Mouse (Mus musculus) lung, adult 2 months (tissue): ENCODE measurements around the gene Mcf2l. TPM values are rescaled to one million over a fixed set of nuclear protein-coding genes. Genes with fewer than 3 reads are reported as not detected.

Experiments
- DNase-seq: peaks from one replicate; pipeline ENCODE4 v3.0.0; 2022
- H3K4me1 ChIP-seq: fragments of 200-500 bp; 2 replicates; pipeline ENCODE4 v1.6.1; 2011; ENCODE audit warnings: low read length; ENCODE audit not compliant: control insufficient read depth, insufficient read depth
- H3K4me3 ChIP-seq: fragments of 200-500 bp; replicated peaks from 2 replicates; pipeline ENCODE3; 2011; ENCODE audit warnings: low read depth, mild to moderate bottlenecking, control low read depth, low read length; ENCODE audit errors: extremely low read depth
- CTCF ChIP-seq: fragments of 200-500 bp; IDR thresholded peaks from 2 replicates; pipeline ENCODE4 v1.5.1; 2011; ENCODE audit warnings: mild to moderate bottlenecking, low read length, control low read depth; ENCODE audit not compliant: insufficient read depth
- POLR2A ChIP-seq: fragments of 200-500 bp; IDR thresholded peaks from 2 replicates; pipeline ENCODE4 v1.6.1; 2011; ENCODE audit warnings: low read depth, mild to moderate bottlenecking, control low read depth, low read length, borderline replicate concordance; ENCODE audit errors: extremely low read depth
- WGBS: fragments of 180-500 bp; shearing (Covaris S2); methylation state at CpG from one replicate; pipeline ENCODE4 v1.1.7; 2018; 5-methylcytosine and 5-hydroxymethylcytosine counted together
- polyA plus RNA-seq: library from polyadenylated mRNA; depleted of rRNA; stranded (reverse); fragments of >200 nt; gene quantifications from 2 replicates; pipeline ENCODE4 v1.2.3, GENCODE M21; 2012

Mcf2l gene
- polyA plus RNA-seq, 1 experiment = 42.8 TPM

DNA sequence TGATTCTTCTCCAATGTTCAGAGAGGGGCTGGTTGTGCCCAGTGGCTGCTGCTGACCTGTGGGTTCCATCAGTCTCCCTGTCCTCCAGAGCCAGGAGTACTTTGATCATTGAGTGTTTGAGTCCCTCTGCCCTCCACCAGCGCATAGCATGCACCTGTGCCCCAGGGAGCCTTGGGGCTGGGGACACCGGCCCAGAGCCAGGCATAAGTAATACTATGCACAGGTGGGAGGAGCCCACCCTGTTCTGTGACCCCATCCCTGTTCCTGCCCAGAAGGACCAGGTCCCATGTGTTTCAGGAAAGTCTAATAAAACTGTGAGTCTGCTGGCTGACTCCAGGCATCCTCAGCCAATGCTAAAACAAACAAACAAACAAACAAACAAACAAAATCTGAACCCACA is 104.7 kb downstream of the Mcf2l start:
- WGBS = 63% methylated on average over 2 of the region's 2 CpGs
- DNase-seq = no peak
- H3K4me3 ChIP-seq = no peak overlapping the region
- no peak for TF ChIP-seq POLR2A
- no peak for TF ChIP-seq CTCF
- no peaks in the 10 kb centered on the region for H3K4me1 ChIP-seq

DNA sequence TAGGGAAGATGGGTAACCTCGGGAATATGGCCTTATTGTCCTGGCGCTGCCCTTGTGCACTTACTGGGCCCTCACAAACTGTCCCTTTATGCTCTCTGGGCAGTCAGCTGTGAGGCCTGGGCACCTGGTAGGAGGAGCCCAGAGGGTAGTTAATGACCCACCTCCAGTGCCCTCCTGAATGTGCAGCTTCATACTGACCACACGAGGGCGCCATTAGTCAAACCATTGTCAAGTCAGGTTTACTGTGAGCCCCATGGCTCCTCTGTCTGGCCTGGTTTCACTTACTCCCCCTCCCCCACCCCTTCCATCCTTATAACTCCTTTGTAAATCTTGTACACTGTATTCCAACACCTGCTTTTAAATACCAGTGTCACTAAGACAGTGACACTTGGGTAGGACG is 105.1 kb downstream of the Mcf2l start:
- DNase-seq = peak; percentile 39
- H3K4me3 ChIP-seq = no peak overlapping the region
- 27% methylated on average over 5 of the region's 5 CpGs for WGBS
- no peaks in the 10 kb centered on the region for H3K4me1 ChIP-seq
- TF ChIP-seq POLR2A = no peak
- TF ChIP-seq CTCF = peak; percentile 75

DNA sequence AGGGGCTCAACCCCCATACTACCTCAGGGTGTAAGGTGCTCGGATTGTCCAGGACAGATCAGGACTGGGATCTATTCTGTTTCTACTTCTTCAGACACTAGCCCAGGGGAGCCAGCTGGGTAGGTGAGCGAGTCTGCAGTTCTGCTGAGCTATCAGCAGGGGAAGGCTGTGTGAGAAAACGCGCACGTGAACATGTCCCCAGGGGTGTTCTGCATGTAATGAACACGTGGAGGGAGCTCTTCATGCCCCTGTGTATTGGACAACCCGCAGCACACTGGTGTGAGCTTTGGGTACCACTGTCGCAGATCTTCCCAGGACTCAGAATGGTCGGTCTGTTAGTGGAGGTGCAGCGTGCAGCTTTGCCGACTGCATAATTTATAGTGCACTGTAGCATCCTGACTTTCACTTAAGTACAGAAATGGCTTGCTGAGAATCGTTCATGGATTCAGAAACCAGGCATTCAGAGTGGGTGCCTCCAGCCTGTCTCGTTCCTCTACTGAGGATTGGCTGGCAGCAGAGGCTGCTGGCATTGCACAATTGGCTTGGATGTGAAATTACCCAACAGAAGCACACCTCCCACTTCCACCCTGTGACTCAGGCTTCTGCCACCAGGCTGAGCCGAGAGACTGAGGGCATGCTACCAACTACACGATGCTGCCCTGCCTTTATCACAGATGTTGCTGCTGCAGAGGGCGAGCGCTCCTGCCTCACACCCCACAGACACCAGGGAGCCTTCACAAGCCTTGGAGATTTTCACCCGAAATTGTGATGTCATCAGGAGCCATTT is 110.3 kb downstream of the Mcf2l start:
- no peak for DNase-seq

DNA sequence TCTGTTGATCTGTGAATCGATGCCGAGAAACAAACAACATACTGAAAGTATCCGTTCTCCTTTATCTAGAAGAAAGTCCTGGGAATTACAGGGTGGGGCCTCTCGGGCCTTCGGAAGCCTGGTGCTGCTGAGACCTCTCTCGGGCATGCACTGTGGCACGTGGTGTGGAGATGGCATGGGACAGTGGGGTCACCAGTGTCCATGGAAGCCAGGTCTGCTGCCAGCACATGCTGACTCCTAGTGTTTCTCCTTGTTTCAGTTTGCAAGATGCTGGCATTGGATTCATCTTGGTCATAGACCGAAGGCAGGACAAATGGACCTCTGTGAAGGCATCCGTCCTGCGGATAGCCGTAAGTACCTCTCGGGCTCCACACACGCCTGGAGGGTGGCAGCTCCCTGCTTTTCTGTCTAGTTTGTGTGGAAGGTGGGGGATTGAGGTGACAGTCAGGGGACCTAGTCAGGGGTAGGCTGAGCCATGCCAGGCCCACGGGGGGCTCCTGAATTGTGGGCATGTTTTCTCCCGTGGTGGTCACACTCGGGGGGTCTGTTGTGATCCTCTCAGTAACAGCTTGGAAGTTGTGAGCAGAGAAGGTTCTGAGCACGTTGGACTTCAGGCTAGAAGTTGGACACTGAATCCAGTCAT is 111.1 kb downstream of the Mcf2l start:
- WGBS = 84% methylated on average over 17 of the region's 17 CpGs
- DNase-seq = no peak
- Histone ChIP-seq H3K4me1 (no peaks in the 10 kb centered on the region), H3K4me3 (no peak overlapping the region)
- TF ChIP-seq CTCF (no peak), POLR2A (no peak)

More for the DNA sequence above, 110.3 kb downstream of the Mcf2l start:
- no peaks in the 10 kb centered on the region for H3K4me1 ChIP-seq
- WGBS = 72% methylated on average over 18 of the region's 18 CpGs
- TF ChIP-seq CTCF (peak; percentile 28; the same call in 1 of the 2 replicates), POLR2A (no peak)
- no peak overlapping the region for H3K4me3 ChIP-seq

DNA sequence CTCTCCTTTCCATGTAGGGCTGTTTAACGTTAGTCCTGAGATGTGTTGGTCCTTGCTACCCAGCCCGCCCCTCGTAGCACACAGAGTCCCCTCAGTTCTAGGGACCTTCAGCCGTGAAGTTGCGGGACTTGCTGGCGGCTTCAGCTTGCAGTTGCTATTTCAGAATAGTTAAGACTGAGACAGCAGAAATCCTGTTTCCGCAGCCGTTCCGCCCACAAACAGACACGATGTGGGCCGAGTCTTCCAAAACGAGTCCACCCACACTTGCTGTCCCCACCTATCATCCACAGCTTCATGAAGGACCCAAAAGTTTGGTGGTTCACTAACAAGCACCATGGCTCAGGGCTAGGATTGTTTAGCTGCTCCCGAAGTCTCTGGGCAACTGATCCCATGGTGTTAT is 111.7 kb downstream of the Mcf2l start:
- no peak for DNase-seq
- WGBS = 84% methylated on average over 13 of the region's 13 CpGs
- H3K4me1 ChIP-seq = no peaks in the 10 kb centered on the region
- H3K4me3 ChIP-seq = no peak overlapping the region
- TF ChIP-seq POLR2A = no peak
- no peak for TF ChIP-seq CTCF

DNA sequence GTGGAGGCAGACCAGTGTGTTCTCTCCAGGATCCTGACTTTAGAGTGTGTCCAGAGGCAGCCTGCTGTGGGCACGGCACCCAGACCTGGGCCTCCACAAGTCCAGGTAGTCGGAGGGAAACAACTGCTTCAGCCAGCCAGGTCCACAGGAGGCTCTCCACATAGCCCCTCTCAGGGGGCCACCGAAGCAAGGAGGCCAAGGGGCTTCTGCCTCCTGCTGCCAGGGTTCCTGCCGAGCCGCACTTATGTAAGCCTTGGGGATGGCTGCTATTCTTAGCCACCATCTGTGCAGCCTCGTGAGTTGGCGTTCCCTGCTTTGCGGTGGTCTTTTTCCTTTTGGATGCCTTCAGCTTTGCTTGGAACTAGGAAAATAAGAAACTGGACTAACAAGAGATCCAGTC is 114.0 kb downstream of the Mcf2l start:
- DNase-seq = no peak
- no peaks in the 10 kb centered on the region for H3K4me1 ChIP-seq
- WGBS = 79% methylated on average over 8 of the region's 8 CpGs
- H3K4me3 ChIP-seq = no peak overlapping the region
- TF ChIP-seq CTCF (no peak), POLR2A (no peak)

DNA sequence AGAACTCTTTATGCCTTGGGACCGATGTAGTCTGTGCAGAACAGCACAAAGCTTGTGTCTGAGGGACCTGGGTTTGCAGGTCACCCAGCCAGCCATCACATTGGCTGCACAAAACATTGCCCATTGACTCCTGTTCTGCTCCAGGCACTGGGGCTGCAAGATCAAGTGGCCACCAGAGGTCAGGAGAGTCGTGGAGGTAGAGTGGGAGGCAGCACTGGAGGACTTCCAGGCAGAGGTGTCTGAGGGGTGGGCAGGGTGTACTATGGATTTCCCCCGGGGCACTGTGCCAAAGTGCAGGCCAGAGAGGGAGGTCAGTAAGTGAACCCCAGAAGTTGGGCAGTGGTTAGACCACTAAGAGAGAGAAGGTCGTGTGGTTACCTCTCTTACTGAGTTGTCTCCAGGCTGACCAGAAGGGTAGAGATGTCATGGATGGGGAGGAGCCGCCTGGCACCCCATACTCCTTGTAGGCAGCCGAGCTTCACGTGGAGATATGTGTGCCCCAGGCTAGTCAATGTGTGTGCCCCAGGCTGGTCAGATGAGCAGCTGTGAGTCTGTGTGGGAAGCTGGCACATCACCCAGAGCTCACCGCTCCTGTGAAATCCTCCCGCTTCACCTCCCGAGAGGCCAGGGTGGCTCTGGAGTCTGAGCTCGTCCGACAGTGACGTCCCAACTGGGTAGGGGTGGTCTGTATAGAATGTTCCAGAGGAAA is 115.3 kb downstream of the Mcf2l start:
- DNase-seq = no peak
- no peak for TF ChIP-seq POLR2A
- peak; percentile 43 for TF ChIP-seq CTCF
- WGBS = 70% methylated on average over 13 of the region's 13 CpGs
- no peaks in the 10 kb centered on the region for H3K4me1 ChIP-seq
- no peak overlapping the region for H3K4me3 ChIP-seq

DNA sequence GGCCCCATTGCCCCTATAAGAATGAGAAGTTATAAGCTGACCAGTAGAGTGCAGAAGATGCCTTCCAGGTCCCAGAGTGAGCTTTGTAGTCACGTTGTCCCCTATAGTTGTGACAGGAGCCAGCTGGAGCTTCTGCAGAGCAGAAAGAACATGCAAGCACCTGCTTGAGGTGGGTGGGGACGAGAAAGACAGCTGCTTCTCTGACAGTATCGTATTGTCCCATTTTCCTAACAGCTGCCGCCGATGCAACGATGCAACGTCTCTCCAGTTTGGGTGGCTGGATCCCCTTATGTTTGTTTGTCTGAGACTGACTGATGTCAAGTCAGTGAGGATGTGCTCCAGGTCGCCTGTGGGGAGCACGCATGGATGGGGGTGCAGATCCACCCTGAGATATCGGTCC is 117.8 kb downstream of the Mcf2l start:
- no peak for DNase-seq
- Histone ChIP-seq H3K4me1 (peaks cover 4% of the 10 kb centered on the region; the same call in 1 of the 2 replicates), H3K4me3 (no peak overlapping the region)
- 83% methylated on average over 10 of the region's 10 CpGs for WGBS
- no peak for TF ChIP-seq CTCF
- TF ChIP-seq POLR2A = no peak

DNA sequence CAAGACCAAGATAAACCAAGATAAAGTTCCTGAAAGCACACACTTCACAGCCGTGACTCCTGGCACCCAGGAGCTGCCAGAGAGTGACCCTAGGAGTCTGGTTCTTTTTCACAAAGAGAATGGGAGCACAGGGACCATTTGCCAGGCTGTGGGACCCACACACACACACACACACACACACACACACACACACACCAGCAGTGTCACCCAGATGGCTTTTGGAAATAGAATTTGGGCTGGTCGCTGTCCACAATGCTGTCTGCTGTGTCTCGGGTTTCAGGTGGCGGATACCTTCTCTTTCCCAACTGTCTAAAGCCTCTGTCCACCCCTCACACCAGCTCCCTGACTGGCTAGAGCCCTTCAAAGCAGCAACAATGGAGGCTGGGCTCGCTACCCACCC is 120.9 kb downstream of the Mcf2l start:
- no peak for DNase-seq
- Histone ChIP-seq H3K4me1 (peaks cover 9% of the 10 kb centered on the region), H3K4me3 (no peak overlapping the region)
- no peak for TF ChIP-seq POLR2A
- no peak for TF ChIP-seq CTCF
- WGBS = 79% methylated on average over 5 of the region's 5 CpGs
